Mouse (Mus musculus): ENCODE measurements around the gene Inpp5k. TPM values are rescaled to one million over a fixed set of nuclear protein-coding genes. Genes with fewer than 3 reads are reported as not detected.
"Not testable (repeated sequence)": the region's sequence is repeated elsewhere in the genome, so short reads cannot be mapped to it uniquely, and the experiment has no call there.

Inpp5k gene
- polyA plus RNA-seq, 1 experiment from 2014 or later: 45.1 TPM

GRCm38 (mm10) chr11:75693570-75693969, 62.8 kb downstream of the Inpp5k start:
- H3K36me3 ChIP-seq (replicated peaks): peaks cover 25% of the 10 kb centered on the region
- 95% methylated on average over 5 of the region's 5 CpGs for WGBS

GRCm38 (mm10) chr11:75697464-75697863, 66.7 kb downstream of the Inpp5k start:
- H3K36me3 ChIP-seq (replicated peaks): peaks cover 34% of the 10 kb centered on the region
- ATAC-seq (replicated peaks); H3K9ac ChIP-seq; H3K4me1 ChIP-seq; H3K9me3 ChIP-seq; H3K4me3 ChIP-seq; H3K27ac ChIP-seq; H3K27me3 ChIP-seq (replicated peaks); H3K4me2 ChIP-seq: not testable (repeated sequence)
- WGBS: 94% methylated on average over 3 of the region's 3 CpGs

More at GRCm38 (mm10) chr11:75693570-75693969, 62.8 kb downstream of the Inpp5k start:
- H3K4me1 ChIP-seq: no peaks in the 10 kb centered on the region
- no peaks in the 10 kb centered on the region for H3K27me3 ChIP-seq (replicated peaks)
- H3K4me2 ChIP-seq: no peak overlapping the region
- no peak overlapping the region for H3K4me3 ChIP-seq
- H3K27ac ChIP-seq: no peak overlapping the region
- H3K9me3 ChIP-seq: no peaks in the 10 kb centered on the region
- H3K9ac ChIP-seq: no peak overlapping the region
- no peak for ATAC-seq (replicated peaks)

Other genes with a start within 250 kb of the Inpp5k start
- 29.8 and 42.7 TPM in 2 replicates for gene Serpinf1, start 208.3 kb upstream of the Inpp5k start, polyA plus RNA-seq (2015; fragmentation: Nextera tagmentation; extraction: Ambion mirVana)
- gene Serpinf2, start 191.4 kb upstream of the Inpp5k start, polyA plus RNA-seq (2015; fragmentation: Nextera tagmentation; extraction: Ambion mirVana): 0.37 TPM in 1 of 2 replicates, not detected in the other
- 8.4 and 8.7 TPM in 2 replicates for gene Wdr81, start 176.3 kb upstream of the Inpp5k start, polyA plus RNA-seq (2015; fragmentation: Nextera tagmentation; extraction: Ambion mirVana)
- gene Tlcd2, start 169.3 kb upstream of the Inpp5k start, polyA plus RNA-seq (2015; fragmentation: Nextera tagmentation; extraction: Ambion mirVana): 2.2 and 2.8 TPM in 2 replicates
- 54.8 and 56.4 TPM in 2 replicates for gene Prpf8, start 144.2 kb upstream of the Inpp5k start, polyA plus RNA-seq (2015; fragmentation: Nextera tagmentation; extraction: Ambion mirVana)
- 1.9 and 2.0 TPM in 2 replicates for gene Rilp, start 120.9 kb upstream of the Inpp5k start, polyA plus RNA-seq (2015; fragmentation: Nextera tagmentation; extraction: Ambion mirVana)
- 4.6 and 5.2 TPM in 2 replicates for gene Scarf1, start 117.4 kb upstream of the Inpp5k start, polyA plus RNA-seq (2015; fragmentation: Nextera tagmentation; extraction: Ambion mirVana)
- 17.7 and 20.2 TPM in 2 replicates for gene Slc43a2, start 99.3 kb upstream of the Inpp5k start, polyA plus RNA-seq (2015; fragmentation: Nextera tagmentation; extraction: Ambion mirVana)
- gene Pitpna, start 42.9 kb upstream of the Inpp5k start, polyA plus RNA-seq (2015; fragmentation: Nextera tagmentation; extraction: Ambion mirVana): 103 and 116 TPM in 2 replicates
- 9.4 and 9.8 TPM in 2 replicates for gene Myo1c, start 19.5 kb downstream of the Inpp5k start, polyA plus RNA-seq (2015; fragmentation: Nextera tagmentation; extraction: Ambion mirVana)
- 117 and 118 TPM in 2 replicates for gene Crk, start 48.3 kb downstream of the Inpp5k start, polyA plus RNA-seq (2015; fragmentation: Nextera tagmentation; extraction: Ambion mirVana)
- 1,262 and 1,349 TPM in 2 replicates for gene Ywhae, start 101.9 kb downstream of the Inpp5k start, polyA plus RNA-seq (2015; fragmentation: Nextera tagmentation; extraction: Ambion mirVana)
- 3.7 and 4.3 TPM in 2 replicates for gene Doc2b, start 165.1 kb downstream of the Inpp5k start, polyA plus RNA-seq (2015; fragmentation: Nextera tagmentation; extraction: Ambion mirVana)

Measured in midbrain, embryonic 15.5 days (tissue).